Mouse (Mus musculus): ENCODE data around the gene Ift122. TPM values are rescaled to one million over a fixed set of nuclear protein-coding genes. Genes with fewer than 3 reads are reported as not detected.

The Ift122 gene
- total and polyA plus RNA-seq, 3 experiments, result 7.9 to 14.1 (median 8.6) TPM

GRCm38 (mm10) chr6:115803541-115804382, 49.5 kb upstream of the Ift122 start:
- Histone ChIP-seq H3K36me3 (replicated peaks in 1 of 2; ENCODE audit: control insufficient read depth in 1 of 2, insufficient read depth in 1 of 2, low read length in 1 of 2) (peaks cover 68 to 86% of the 10 kb centered on the region in 2 experiments), H3K9me3 (replicated peaks; ENCODE audit: low read length) (no peaks in the 10 kb centered on the region), H3K27me3 (replicated peaks) (no peaks in the 10 kb centered on the region), H3K79me2 (replicated peaks; ENCODE audit: control insufficient read depth, extremely low read depth, insufficient read depth, poor library complexity, severe bottlenecking) (peaks cover 40% of the 10 kb centered on the region), H3K9ac (ENCODE audit: insufficient read depth, low read depth) (no peak overlapping the region), H3K27ac (ENCODE audit: insufficient read depth, low read depth) (peak overlapping the region; percentile 14; the same call in 1 of the 2 replicates), H3K4me3 (replicated peaks in 1 of 3; ENCODE audit: low read depth in 2 of 3, low read length in 2 of 3, poor library complexity in 1 of 3) (no peak overlapping the region), H3K4me2 (ENCODE audit: insufficient read depth, low read depth, poor library complexity, severe bottlenecking) (no peak overlapping the region), H3K4me1 (ENCODE audit: control insufficient read depth in 1 of 2, insufficient read depth in 2 of 2) (peaks cover 0 to 18% of the 10 kb centered on the region in 2 experiments; a peak in 2 of 4 replicates)
- TF ChIP-seq SMC3 (IDR thresholded peaks at IDR 0.05; ENCODE audit: low read depth, low read length) (peak; percentile 56), CHD2 (IDR thresholded peaks at IDR 0.05; ENCODE audit: low read length) (peak; percentile 7; the same call in 1 of the 2 replicates), ELF1 (IDR thresholded peaks at IDR 0.05; ENCODE audit: low read depth, low read length) (no peak), ZNF384 (IDR thresholded peaks at IDR 0.05; ENCODE audit: low read depth, low read length) (peak; percentile 87), USF1 (IDR thresholded peaks at IDR 0.05; ENCODE audit: low read depth, low read length) (no peak), MAX (IDR thresholded peaks at IDR 0.05; ENCODE audit: low read length) (no peak), MYC (IDR thresholded peaks at IDR 0.05; ENCODE audit: low read depth, low read length) (no peak), CTCF (conservative IDR thresholded peaks at IDR 0.05 in 1 of 2, IDR thresholded peaks at IDR 0.05 in 1 of 2; ENCODE audit: low read depth in 2 of 2, low read length in 2 of 2) (peak in 1 of 2 experiments; percentile 73; a peak in 3 of 4 replicates), RAD21 (IDR thresholded peaks at IDR 0.05; ENCODE audit: low read depth, low read length) (peak; percentile 59), POLR2A (IDR thresholded peaks at IDR 0.05; ENCODE audit: low read depth, low read length) (peak; percentile 35; the same call in 1 of the 2 replicates)
- dilution Hi-C loops (cut with MboI; ENCODE audit: extremely low pct_ligation_motif_present, extremely low pct_unique_long_range_greater_than_20kb, low sequenced_read_pairs), result no loop called here
- in situ Hi-C loops (cut with MboI; ENCODE audit: low pct_ligation_motif_present, low pct_unique_long_range_greater_than_20kb, low sequenced_read_pairs), result no loop called here
- DNase-seq (ENCODE audit: extremely low read depth), result peak; percentile 79

- Histone ChIP-seq H3K79me2 (replicated peaks; ENCODE audit: control insufficient read depth, extremely low read depth, insufficient read depth, poor library complexity, severe bottlenecking) (peaks cover 40% of the 10 kb centered on the region), H3K4me3 (replicated peaks in 1 of 3; ENCODE audit: low read depth in 2 of 3, low read length in 2 of 3, poor library complexity in 1 of 3) (no peak overlapping the region), H3K27ac (ENCODE audit: insufficient read depth, low read depth) (no peak overlapping the region), H3K9me3 (replicated peaks; ENCODE audit: low read length) (no peaks in the 10 kb centered on the region), H3K36me3 (replicated peaks in 1 of 2; ENCODE audit: control insufficient read depth in 1 of 2, insufficient read depth in 1 of 2, low read length in 1 of 2) (peaks cover 60 to 78% of the 10 kb centered on the region in 2 experiments), H3K27me3 (replicated peaks) (no peaks in the 10 kb centered on the region), H3K4me1 (ENCODE audit: control insufficient read depth in 1 of 2, insufficient read depth in 2 of 2) (peaks cover 0 to 21% of the 10 kb centered on the region in 2 experiments; a peak in 2 of 4 replicates), H3K4me2 (ENCODE audit: insufficient read depth, low read depth, poor library complexity, severe bottlenecking) (no peak overlapping the region), H3K9ac (ENCODE audit: insufficient read depth, low read depth) (no peak overlapping the region)
- dilution Hi-C loops (cut with MboI; ENCODE audit: extremely low pct_ligation_motif_present, extremely low pct_unique_long_range_greater_than_20kb, low sequenced_read_pairs), result no loop called here
- TF ChIP-seq POLR2A (IDR thresholded peaks at IDR 0.05; ENCODE audit: low read depth, low read length) (peak; percentile 35; the same call in 1 of the 2 replicates), ZMIZ1 (IDR thresholded peaks at IDR 0.05; ENCODE audit: low read depth, low read length) (peak; percentile 51; the same call in 1 of the 2 replicates), MEF2A (IDR thresholded peaks at IDR 0.05; ENCODE audit: borderline replicate concordance, low read depth, low read length) (no peak), POLR2AphosphoS2 (IDR thresholded peaks at IDR 0.05; ENCODE audit: low read depth, low read length) (peak; percentile 97), RCOR1 (conservative IDR thresholded peaks at IDR 0.05; ENCODE audit: low read depth, low read length) (peak; percentile 60; the same call in 1 of the 2 replicates), KAT2A (IDR thresholded peaks at IDR 0.05; ENCODE audit: insufficient replicate concordance, low read length) (no peak), CHD2 (IDR thresholded peaks at IDR 0.05; ENCODE audit: low read length) (peak; percentile 63), MAFK (IDR thresholded peaks at IDR 0.05; ENCODE audit: insufficient replicate concordance, low read length) (no peak), EP300 (IDR thresholded peaks at IDR 0.05; ENCODE audit: low read length) (no peak)
- in situ Hi-C loops (cut with MboI; ENCODE audit: low pct_ligation_motif_present, low pct_unique_long_range_greater_than_20kb, low sequenced_read_pairs), result no loop called here
- no peak for DNase-seq (ENCODE audit: extremely low read depth)
These were observed 48.7 kb upstream of the Ift122 start for GRCm38 (mm10) chr6:115804432-115805192.
